ENCODE assay signal across 9 mouse cellular contexts in the genomic region with DNA sequence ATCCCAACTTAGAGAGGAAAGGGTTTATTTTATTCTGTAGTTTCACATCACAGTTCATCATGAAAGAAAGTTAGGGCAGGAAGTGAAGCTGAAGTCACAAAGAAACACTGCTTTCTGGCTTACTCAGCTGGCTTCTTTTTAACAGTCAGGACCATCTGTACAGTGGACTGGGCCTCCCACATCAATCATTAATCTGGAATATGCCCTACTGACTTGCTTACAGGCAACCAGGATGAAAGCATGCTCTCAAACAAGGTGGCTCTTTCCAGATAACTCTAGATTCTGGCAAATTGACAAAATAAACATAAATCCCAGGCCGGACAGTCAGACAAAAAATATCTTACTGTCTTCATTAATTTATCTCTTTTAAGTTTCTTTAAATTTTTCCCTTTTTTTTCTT.
"Had no signal": no experiment of that assay in that cellular context is flagged by ENCODE, and none has a peak within 500 bp of the region (broad histone marks: within the 10 kb centered on the region; RNA-seq: fewer than 3 reads in every experiment).

No protein-coding gene starts in this region.

- ATAC-seq: intestine, embryonic 15.5 days; midbrain, embryonic 13.5 days had no signal

- H3K4me1 ChIP-seq: intestine, embryonic 15.5 days; limb, embryonic 13.5 days; liver, embryonic 15.5 days; midbrain, embryonic 13.5 days; stomach, embryonic 15.5 days had no signal

- H3K36me3 ChIP-seq: intestine, embryonic 15.5 days; limb, embryonic 13.5 days; liver, embryonic 15.5 days; midbrain, embryonic 13.5 days; stomach, embryonic 15.5 days had no signal

- H3K4me3 ChIP-seq: intestine, embryonic 15.5 days; limb, embryonic 13.5 days; liver, embryonic 15.5 days; midbrain, embryonic 13.5 days; stomach, embryonic 15.5 days had no signal

- H3K27ac ChIP-seq: intestine, embryonic 15.5 days; limb, embryonic 13.5 days; liver, embryonic 15.5 days; midbrain, embryonic 13.5 days; stomach, embryonic 15.5 days had no signal

- DNase-seq: left cerebral cortex, postnatal 4 days; right cerebral cortex, postnatal 14 days; thymus, adult 2 months; thymus, postnatal 25 days had no signal

- H3K27me3 ChIP-seq: intestine, embryonic 15.5 days; limb, embryonic 13.5 days; liver, embryonic 15.5 days; midbrain, embryonic 13.5 days; stomach, embryonic 15.5 days had no signal

- H3K9me3 ChIP-seq: intestine, embryonic 15.5 days; limb, embryonic 13.5 days; liver, embryonic 15.5 days; midbrain, embryonic 13.5 days; stomach, embryonic 15.5 days had no signal

- H3K9ac ChIP-seq: intestine, embryonic 15.5 days; limb, embryonic 13.5 days; liver, embryonic 15.5 days; midbrain, embryonic 13.5 days; stomach, embryonic 15.5 days had no signal

- H3K4me2 ChIP-seq: intestine, embryonic 15.5 days; limb, embryonic 13.5 days; liver, embryonic 15.5 days; midbrain, embryonic 13.5 days; stomach, embryonic 15.5 days had no signal
